Mouse (Mus musculus): Measurements from ENCODE around the gene Zdhhc11.

GRCm38 (mm10) chr13:73960117-73960652 is 3.5 kb upstream of the Zdhhc11 start:
- no peak for TF ChIP-seq POLR2A (IDR thresholded peaks at IDR 0.05; ENCODE audit: insufficient read depth, low read depth, low read length)
- TF ChIP-seq CTCF (IDR thresholded peaks at IDR 0.05) = no peak
